In genomic region chr12:88218059-88218458, GRCm38 (mm10) we compare ENCODE assay signal across 39 mouse cellular contexts. TPM values are rescaled to one million over a fixed set of nuclear protein-coding genes. Genes with fewer than 3 reads are reported as not detected.
"Had no signal": no experiment of that assay in that cellular context is flagged by ENCODE, and none has a peak within 500 bp of the region (broad histone marks: within the 10 kb centered on the region; RNA-seq: fewer than 3 reads in every experiment).

No protein-coding gene starts in this region.

RNA-seq across cellular contexts. Expression of gene Gm8332, which starts 31.8 kb away (rescaled TPM):
- total RNA-seq: left cerebral cortex, postnatal 10 days; left cerebral cortex, postnatal 14 days; left cerebral cortex, postnatal 25 days; left cerebral cortex, postnatal 36 days; left cerebral cortex, postnatal 4 days; liver, adult 2 months; megakaryocyte progenitor cell, adult 5-6 weeks; megakaryocyte, adult 5-6 weeks; megakaryocyte-erythroid progenitor cell, adult 5-6 weeks; midbrain, postnatal 0 days; monocyte, adult 5-6 weeks had no signal
- polyA plus RNA-seq: limb, embryonic 10.5 days; limb, embryonic 11.5 days; limb, embryonic 12.5 days; limb, embryonic 13.5 days; limb, embryonic 14.5 days; limb, embryonic 15.5 days; liver, adult 2 months; liver, embryonic 11.5 days; liver, embryonic 12.5 days; liver, embryonic 13.5 days; liver, embryonic 14.5 days; liver, embryonic 15.5 days; liver, embryonic 16.5 days; liver, postnatal 0 days; lung, adult 2 months; lung, embryonic 14.5 days; lung, embryonic 15.5 days; lung, embryonic 16.5 days; lung, postnatal 0 days; macrophage; midbrain, embryonic 10.5 days; midbrain, embryonic 11.5 days; midbrain, embryonic 12.5 days; midbrain, embryonic 13.5 days; midbrain, embryonic 14.5 days; midbrain, embryonic 15.5 days; midbrain, embryonic 16.5 days; midbrain, postnatal 0 days; neural tube, embryonic 11.5 days; neural tube, embryonic 12.5 days had no signal

RNA-seq across cellular contexts. Expression of gene Gm10436, which starts 36.2 kb away (rescaled TPM):
- total RNA-seq: left cerebral cortex, postnatal 10 days; left cerebral cortex, postnatal 14 days; left cerebral cortex, postnatal 25 days; left cerebral cortex, postnatal 36 days; left cerebral cortex, postnatal 4 days; liver, adult 2 months; megakaryocyte progenitor cell, adult 5-6 weeks; megakaryocyte, adult 5-6 weeks; megakaryocyte-erythroid progenitor cell, adult 5-6 weeks; midbrain, postnatal 0 days; monocyte, adult 5-6 weeks had no signal
- polyA plus RNA-seq: limb, embryonic 10.5 days; limb, embryonic 11.5 days; limb, embryonic 12.5 days; limb, embryonic 13.5 days; limb, embryonic 14.5 days; limb, embryonic 15.5 days; liver, adult 2 months; liver, embryonic 11.5 days; liver, embryonic 12.5 days; liver, embryonic 13.5 days; liver, embryonic 14.5 days; liver, embryonic 15.5 days; liver, embryonic 16.5 days; liver, postnatal 0 days; lung, adult 2 months; lung, embryonic 14.5 days; lung, embryonic 15.5 days; lung, embryonic 16.5 days; lung, postnatal 0 days; macrophage; midbrain, embryonic 10.5 days; midbrain, embryonic 11.5 days; midbrain, embryonic 12.5 days; midbrain, embryonic 13.5 days; midbrain, embryonic 14.5 days; midbrain, embryonic 15.5 days; midbrain, embryonic 16.5 days; midbrain, postnatal 0 days; neural tube, embryonic 11.5 days; neural tube, embryonic 12.5 days had no signal

RNA-seq across cellular contexts. Expression of gene Gm5662, which starts 56.2 kb away (rescaled TPM):
- total RNA-seq: left cerebral cortex, postnatal 10 days; left cerebral cortex, postnatal 14 days; left cerebral cortex, postnatal 25 days; left cerebral cortex, postnatal 36 days; left cerebral cortex, postnatal 4 days; liver, adult 2 months; megakaryocyte progenitor cell, adult 5-6 weeks; megakaryocyte, adult 5-6 weeks; megakaryocyte-erythroid progenitor cell, adult 5-6 weeks; midbrain, postnatal 0 days; monocyte, adult 5-6 weeks had no signal
- polyA plus RNA-seq: limb, embryonic 10.5 days; limb, embryonic 11.5 days; limb, embryonic 12.5 days; limb, embryonic 13.5 days; limb, embryonic 14.5 days; limb, embryonic 15.5 days; liver, adult 2 months; liver, embryonic 11.5 days; liver, embryonic 12.5 days; liver, embryonic 13.5 days; liver, embryonic 14.5 days; liver, embryonic 15.5 days; liver, embryonic 16.5 days; liver, postnatal 0 days; lung, adult 2 months; lung, embryonic 14.5 days; lung, embryonic 15.5 days; lung, embryonic 16.5 days; lung, postnatal 0 days; macrophage; midbrain, embryonic 10.5 days; midbrain, embryonic 11.5 days; midbrain, embryonic 12.5 days; midbrain, embryonic 13.5 days; midbrain, embryonic 14.5 days; midbrain, embryonic 15.5 days; midbrain, embryonic 16.5 days; midbrain, postnatal 0 days; neural tube, embryonic 11.5 days; neural tube, embryonic 12.5 days had no signal
